Mouse (Mus musculus): ENCODE data around the gene Gm20458.

GRCm38 (mm10) chr2:164499317-164499716 is 38.5 kb downstream of the Gm20458 start:
- TF ChIP-seq CTCF (IDR thresholded peaks at IDR 0.05; ENCODE audit: insufficient read depth, low read depth, low read length) = no peak
- no peak for TF ChIP-seq POLR2A (IDR thresholded peaks at IDR 0.05; ENCODE audit: insufficient read depth, low read depth, low read length)

Measured in olfactory bulb, adult 2 months (tissue).